Mouse (Mus musculus) cortical plate, adult 2 months (tissue): ENCODE data around the gene Nebl. TPM values are rescaled to one million over a fixed set of nuclear protein-coding genes. Genes with fewer than 3 reads are reported as not detected.
A peak's percentile ranks its signal among the peaks of the same experiment; 100 is the strongest.

Experiments used
- H3K27ac ChIP-seq: fragments of 200-500 bp; 2 replicates; pipeline ENCODE4 v1.5.1; 2012; ENCODE audit warnings: low read length, control low read depth, inconsistent platforms; ENCODE audit not compliant: insufficient read depth
- H3K4me1 ChIP-seq: fragments of 200-500 bp; 2 replicates; pipeline ENCODE4 v1.6.1; 2011; ENCODE audit warnings: low read length; ENCODE audit not compliant: control insufficient read depth, insufficient read depth
- H3K4me3 ChIP-seq: fragments of 200-500 bp; 2 replicates; pipeline ENCODE4 v1.5.1; 2011; ENCODE audit warnings: mild to moderate bottlenecking, low read length, control low read depth; ENCODE audit not compliant: insufficient read depth
- CTCF ChIP-seq: fragments of 200-500 bp; IDR thresholded peaks from 2 replicates; pipeline ENCODE4 v1.5.1; 2011; ENCODE audit warnings: mild to moderate bottlenecking, control low read depth, low read length; ENCODE audit not compliant: insufficient read depth; ENCODE audit errors: extremely low read depth
- POLR2A ChIP-seq: fragments of 200-500 bp; IDR thresholded peaks from 2 replicates; pipeline ENCODE4 v1.6.1; 2011; ENCODE audit warnings: mild to moderate bottlenecking, low read length, control low read depth; ENCODE audit not compliant: insufficient read depth; ENCODE audit errors: extremely low read depth
- polyA plus RNA-seq: library from polyadenylated mRNA; depleted of rRNA; stranded (reverse); fragments of >200 nt; gene quantifications from 2 replicates; pipeline ENCODE4 v1.2.3, GENCODE M21; 2012

The Nebl gene
- polyA plus RNA-seq, 1 experiment: 36.6 TPM

GRCm38 (mm10) chr2:17711216-17711615, 20.0 kb downstream of the Nebl start:
- Histone ChIP-seq H3K4me1 (peaks cover 4% of the 10 kb centered on the region; the same call in 1 of the 2 replicates), H3K4me3 (no peak overlapping the region), H3K27ac (no peak overlapping the region)
- TF ChIP-seq POLR2A: no peak
- TF ChIP-seq CTCF: no peak

GRCm38 (mm10) chr2:17710083-17710482, 21.2 kb downstream of the Nebl start:
- no peak overlapping the region for H3K27ac ChIP-seq
- no peak overlapping the region for H3K4me3 ChIP-seq
- TF ChIP-seq POLR2A: no peak
- peaks cover 2% of the 10 kb centered on the region for H3K4me1 ChIP-seq

GRCm38 (mm10) chr2:17705964-17706363, 25.3 kb downstream of the Nebl start:
- Histone ChIP-seq H3K4me1 (peaks cover 13% of the 10 kb centered on the region), H3K27ac (no peak overlapping the region), H3K4me3 (no peak overlapping the region)
- TF ChIP-seq POLR2A (no peak), CTCF (no peak)

- H3K4me1 ChIP-seq: peaks cover 13% of the 10 kb centered on the region
- H3K27ac ChIP-seq: no peak overlapping the region
- TF ChIP-seq CTCF (no peak), POLR2A (no peak)
- no peak overlapping the region for H3K4me3 ChIP-seq
Measured at GRCm38 (mm10) chr2:17705426-17705825, 25.8 kb downstream of the Nebl start.

- H3K27ac ChIP-seq: peak overlapping the region; percentile 69; the same call in 1 of the 2 replicates
- peaks cover 13% of the 10 kb centered on the region for H3K4me1 ChIP-seq
- no peak for TF ChIP-seq CTCF
- TF ChIP-seq POLR2A: no peak
- H3K4me3 ChIP-seq: no peak overlapping the region
Measured at GRCm38 (mm10) chr2:17703170-17703512, 28.1 kb downstream of the Nebl start.

- H3K27ac ChIP-seq: peak overlapping the region; percentile 69; the same call in 1 of the 2 replicates
- H3K4me1 ChIP-seq: peaks cover 13% of the 10 kb centered on the region
- H3K4me3 ChIP-seq: no peak overlapping the region
- TF ChIP-seq POLR2A (no peak), CTCF (no peak)
Measured at GRCm38 (mm10) chr2:17702481-17703169, 28.6 kb downstream of the Nebl start.

- Histone ChIP-seq H3K4me3 (no peak overlapping the region), H3K27ac (no peak overlapping the region), H3K4me1 (peaks cover 7% of the 10 kb centered on the region)
- no peak for TF ChIP-seq CTCF
- no peak for TF ChIP-seq POLR2A
Measured at GRCm38 (mm10) chr2:17698161-17699087, 32.8 kb downstream of the Nebl start.

GRCm38 (mm10) chr2:17692926-17693325, 38.3 kb downstream of the Nebl start:
- no peak overlapping the region for H3K27ac ChIP-seq

GRCm38 (mm10) chr2:17690264-17690663, 41.0 kb downstream of the Nebl start:
- H3K27ac ChIP-seq: peak overlapping the region; percentile 49; the same call in 1 of the 2 replicates
- H3K4me3 ChIP-seq: no peak overlapping the region
- peaks cover 16% of the 10 kb centered on the region for H3K4me1 ChIP-seq
- TF ChIP-seq POLR2A: no peak
- no peak for TF ChIP-seq CTCF

More at GRCm38 (mm10) chr2:17692926-17693325, 38.3 kb downstream of the Nebl start:
- Histone ChIP-seq H3K4me1 (peaks cover 16% of the 10 kb centered on the region), H3K4me3 (no peak overlapping the region)
- no peak for TF ChIP-seq CTCF
- no peak for TF ChIP-seq POLR2A

GRCm38 (mm10) chr2:17687141-17687540, 44.1 kb downstream of the Nebl start:
- TF ChIP-seq CTCF (no peak), POLR2A (no peak)
- peaks cover 16% of the 10 kb centered on the region for H3K4me1 ChIP-seq
- no peak overlapping the region for H3K4me3 ChIP-seq
- H3K27ac ChIP-seq: no peak overlapping the region
